Mouse (Mus musculus): ENCODE results near the gene Lyve1. TPM values are rescaled to one million over a fixed set of nuclear protein-coding genes. Genes with fewer than 3 reads are reported as not detected.

Lyve1 gene
- polyA plus RNA-seq, 1 experiment from 2014 or later = 0.30 TPM

DNA sequence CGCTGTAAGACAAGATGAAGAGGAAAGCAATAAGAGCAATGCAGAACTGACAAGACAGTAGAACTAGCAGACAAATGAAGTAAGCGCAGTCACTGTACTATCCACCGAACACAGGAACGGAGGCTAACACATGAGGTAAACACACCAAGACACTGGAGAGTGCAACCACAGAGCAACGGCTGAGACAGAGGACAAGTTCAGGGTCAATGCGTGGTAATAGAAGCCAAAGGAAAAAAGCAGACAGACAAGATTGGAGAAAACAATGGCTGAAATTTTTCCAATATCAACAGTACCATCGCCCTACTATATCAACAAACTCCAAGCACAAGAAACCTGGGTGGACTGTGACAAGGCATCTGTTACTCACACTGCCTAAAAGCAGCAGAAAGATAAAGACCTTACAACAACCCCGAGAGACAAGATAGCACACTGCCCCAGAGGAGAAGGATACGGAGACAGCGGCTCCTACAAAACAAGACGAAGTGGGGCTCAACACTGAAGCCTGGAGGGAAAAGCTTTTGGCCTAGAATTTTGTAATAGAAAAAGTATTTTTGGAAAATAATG is 44.2 kb downstream of the Lyve1 start:
- no peak overlapping the region for H3K27ac ChIP-seq
- DNase-seq (ENCODE audit: low spot score) = no peak
- peaks cover 2% of the 10 kb centered on the region; the same call in 1 of the 2 replicates for H3K4me1 ChIP-seq
- no peaks in the 10 kb centered on the region for H3K9me3 ChIP-seq (replicated peaks)
- peaks cover 19% of the 10 kb centered on the region for H3K36me3 ChIP-seq
- H3K27me3 ChIP-seq (ENCODE audit: low read depth, poor library complexity, severe bottlenecking) = no peaks in the 10 kb centered on the region
- H3K4me3 ChIP-seq = no peak overlapping the region
- 88% methylated on average over 11 of the region's 11 CpGs for WGBS

DNA sequence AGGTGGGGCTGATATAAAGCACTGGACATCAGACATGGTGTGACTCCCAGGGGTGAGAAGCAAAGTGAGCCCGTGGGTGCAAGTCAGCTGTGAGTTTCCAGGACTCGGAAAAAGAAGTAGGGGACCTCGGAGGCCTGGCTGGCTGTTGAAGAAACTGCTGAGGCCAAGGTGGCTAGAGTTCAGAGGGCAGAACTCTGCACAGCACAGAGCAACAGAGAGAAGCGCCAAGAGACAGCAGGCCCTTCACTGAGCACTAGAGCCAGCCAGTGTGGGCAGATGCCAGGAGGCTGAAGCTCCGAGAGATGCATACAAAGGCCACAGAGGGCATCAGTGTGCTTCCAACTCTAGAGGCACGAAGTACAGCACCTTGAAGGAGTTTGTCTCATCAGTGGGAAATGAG is 44.8 kb downstream of the Lyve1 start:
- H3K27me3 ChIP-seq (ENCODE audit: low read depth, poor library complexity, severe bottlenecking) = no peaks in the 10 kb centered on the region
- H3K27ac ChIP-seq = no peak overlapping the region
- no peaks in the 10 kb centered on the region for H3K9me3 ChIP-seq (replicated peaks)
- no peak for DNase-seq (ENCODE audit: low spot score)
- peaks cover 2% of the 10 kb centered on the region; the same call in 1 of the 2 replicates for H3K4me1 ChIP-seq
- H3K36me3 ChIP-seq = peaks cover 12% of the 10 kb centered on the region
- H3K4me3 ChIP-seq = no peak overlapping the region
- WGBS = 83% methylated on average over 6 of the region's 6 CpGs

DNA sequence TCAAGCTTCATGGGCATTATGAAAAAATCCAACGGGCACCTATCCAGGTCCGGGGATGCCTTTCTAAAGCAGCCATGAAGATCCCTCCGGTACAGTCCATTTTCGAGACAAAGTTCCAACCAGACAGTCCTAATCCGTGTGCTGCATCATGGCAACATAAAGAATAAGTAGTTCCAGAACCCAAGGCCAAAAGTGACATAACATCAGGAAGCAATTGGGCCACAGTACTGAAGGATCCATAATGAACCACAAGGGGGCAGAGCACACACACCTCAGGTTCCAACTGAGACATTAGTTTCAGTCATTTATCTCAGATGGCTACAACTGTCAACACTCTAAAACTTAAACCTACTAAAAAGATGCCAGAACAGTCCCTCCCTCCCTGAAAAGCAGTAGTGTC is 47.0 kb downstream of the Lyve1 start:
- WGBS = 73% methylated on average over 5 of the region's 5 CpGs

DNA sequence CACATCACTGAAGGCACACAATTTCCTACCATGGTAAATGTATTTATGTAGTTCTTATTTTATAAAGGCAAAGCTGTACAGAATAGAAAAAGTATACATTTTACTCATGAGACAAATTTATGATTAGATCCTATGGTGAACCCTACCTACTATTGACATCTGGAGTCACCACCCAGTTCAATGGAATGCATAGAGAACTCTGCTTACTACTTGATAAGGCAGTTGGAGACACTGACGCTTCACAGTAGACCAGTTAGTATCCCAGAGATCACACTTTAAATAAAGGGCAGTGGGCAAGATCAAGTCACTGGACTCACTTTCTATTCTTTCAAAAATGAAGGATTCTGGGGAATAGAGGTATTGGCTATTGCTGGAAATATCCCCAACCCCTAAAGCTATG is 49.1 kb downstream of the Lyve1 start:
- no peaks in the 10 kb centered on the region for H3K27me3 ChIP-seq (ENCODE audit: low read depth, poor library complexity, severe bottlenecking)
- peaks cover 8% of the 10 kb centered on the region for H3K36me3 ChIP-seq
- H3K27ac ChIP-seq = no peak overlapping the region
- H3K4me1 ChIP-seq = peaks cover 9% of the 10 kb centered on the region; the same call in 1 of the 2 replicates
- 91% methylated on average over 1 of the region's 1 CpGs for WGBS
- no peak overlapping the region for H3K4me3 ChIP-seq
- no peaks in the 10 kb centered on the region for H3K9me3 ChIP-seq (replicated peaks)
- DNase-seq (ENCODE audit: low spot score) = no peak

More for the DNA sequence above, 47.0 kb downstream of the Lyve1 start:
- peak; percentile 54 for DNase-seq (ENCODE audit: low spot score)
- H3K27ac ChIP-seq = no peak overlapping the region
- H3K9me3 ChIP-seq (replicated peaks) = no peaks in the 10 kb centered on the region
- H3K27me3 ChIP-seq (ENCODE audit: low read depth, poor library complexity, severe bottlenecking) = no peaks in the 10 kb centered on the region
- peaks cover 2% of the 10 kb centered on the region; the same call in 1 of the 2 replicates for H3K4me1 ChIP-seq
- H3K36me3 ChIP-seq = peaks cover 10% of the 10 kb centered on the region
- no peak overlapping the region for H3K4me3 ChIP-seq

DNA sequence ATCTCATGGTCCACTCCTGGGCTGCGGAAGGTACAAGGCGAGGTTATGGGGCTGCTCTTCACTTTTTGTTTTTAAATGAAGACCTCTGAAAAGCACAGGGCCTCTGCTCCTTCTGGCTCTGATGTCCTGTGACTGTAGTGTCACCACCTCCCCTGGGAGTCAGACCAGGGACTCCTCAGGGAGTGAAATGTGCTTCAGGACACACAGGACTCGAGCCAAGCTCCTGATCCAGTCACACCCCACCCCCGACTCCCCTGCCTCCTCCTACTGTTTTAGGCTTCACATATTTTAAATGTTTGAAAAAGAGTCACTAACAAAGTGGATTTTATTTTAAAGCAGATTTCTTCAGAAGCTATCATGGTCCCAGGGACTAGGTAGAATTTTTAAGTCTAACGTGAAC is 51.5 kb downstream of the Lyve1 start:
- Histone ChIP-seq H3K36me3 (peaks cover 8% of the 10 kb centered on the region), H3K27ac (no peak overlapping the region), H3K4me3 (no peak overlapping the region), H3K4me1 (peaks cover 10% of the 10 kb centered on the region; the same call in 1 of the 2 replicates), H3K27me3 (ENCODE audit: low read depth, poor library complexity, severe bottlenecking) (no peaks in the 10 kb centered on the region), H3K9me3 (replicated peaks) (no peaks in the 10 kb centered on the region)
- no peak for DNase-seq (ENCODE audit: low spot score)
- 87% methylated on average over 5 of the region's 5 CpGs for WGBS

DNA sequence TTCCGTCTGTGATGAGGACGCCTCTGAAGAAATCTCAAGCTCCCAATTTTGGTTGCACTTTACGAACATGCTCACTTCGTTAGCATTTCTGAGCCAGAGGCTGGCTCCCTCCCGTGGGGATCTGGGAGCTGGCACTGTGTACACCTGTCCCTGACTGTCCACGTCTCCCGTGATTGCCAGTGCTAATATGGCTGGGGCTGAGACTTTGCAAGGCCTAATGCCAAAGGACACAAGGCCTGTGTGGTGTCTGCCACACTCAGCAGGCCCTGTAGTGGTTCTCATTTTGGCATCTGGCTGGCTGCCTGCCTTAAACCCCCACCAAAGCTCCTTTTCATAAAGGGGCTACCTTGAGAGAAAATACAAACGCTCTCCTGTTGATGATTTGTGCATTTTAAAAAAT is 52.0 kb downstream of the Lyve1 start:
- peaks cover 10% of the 10 kb centered on the region; the same call in 1 of the 2 replicates for H3K4me1 ChIP-seq
- H3K4me3 ChIP-seq = no peak overlapping the region
- no peak overlapping the region for H3K27ac ChIP-seq
- WGBS = 90% methylated on average over 8 of the region's 8 CpGs
- H3K36me3 ChIP-seq = peaks cover 8% of the 10 kb centered on the region
- H3K27me3 ChIP-seq (ENCODE audit: low read depth, poor library complexity, severe bottlenecking) = no peaks in the 10 kb centered on the region
- no peaks in the 10 kb centered on the region for H3K9me3 ChIP-seq (replicated peaks)
- DNase-seq (ENCODE audit: low spot score) = no peak

DNA sequence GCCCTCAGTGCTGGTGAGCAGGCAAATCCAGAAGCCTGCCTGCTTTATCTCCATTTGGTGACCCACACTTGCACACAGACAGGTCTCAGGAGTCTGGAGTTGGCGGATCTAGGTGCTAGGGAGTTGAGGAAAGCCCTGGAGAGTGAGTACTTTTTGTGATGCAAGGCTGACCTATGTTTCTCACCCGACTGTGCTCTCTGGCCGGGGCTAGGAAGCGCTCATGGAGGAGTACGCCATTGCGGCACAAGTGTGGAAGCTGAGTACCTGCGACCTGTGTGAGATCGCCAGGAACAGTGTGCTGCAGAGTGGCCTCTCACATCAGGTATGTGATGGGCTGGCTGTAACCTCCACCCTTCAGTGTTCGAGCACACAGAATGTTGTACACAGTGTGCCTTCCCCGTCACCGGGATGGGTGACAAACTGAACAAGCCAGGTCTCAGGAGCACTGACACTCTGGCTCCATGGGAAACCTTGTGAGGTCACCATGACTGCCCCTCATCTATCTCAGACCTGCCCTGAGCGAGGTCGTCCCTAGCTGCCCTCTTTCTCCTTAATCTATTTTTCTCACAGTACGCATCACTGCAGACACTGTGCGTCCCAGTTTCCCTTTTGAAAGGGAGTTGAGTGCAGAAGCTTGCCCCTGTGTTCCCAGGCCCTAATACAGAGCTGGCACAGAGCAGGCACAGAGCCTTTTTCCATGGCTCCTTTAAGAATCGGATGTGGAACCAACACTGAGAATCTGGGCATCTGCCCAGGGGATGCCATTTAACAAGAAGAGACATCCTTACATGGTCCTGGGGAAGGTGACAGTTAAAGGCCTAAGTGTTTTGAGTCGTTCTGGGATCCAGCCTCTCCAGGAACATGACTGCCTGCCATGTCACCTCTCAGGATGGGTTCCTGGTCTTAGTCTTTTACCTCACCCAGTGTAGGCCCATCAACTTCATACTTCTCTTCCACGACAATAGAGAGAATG is 53.2 kb downstream of the Lyve1 start:
- peaks cover 8% of the 10 kb centered on the region; the same call in 1 of the 2 replicates for H3K4me1 ChIP-seq
- DNase-seq (ENCODE audit: low spot score) = no peak
- no peaks in the 10 kb centered on the region for H3K9me3 ChIP-seq (replicated peaks)
- no peak overlapping the region for H3K4me3 ChIP-seq
- H3K27ac ChIP-seq = no peak overlapping the region
- H3K36me3 ChIP-seq = peaks cover 8% of the 10 kb centered on the region
- WGBS = 87% methylated on average over 18 of the region's 18 CpGs
- H3K27me3 ChIP-seq (ENCODE audit: low read depth, poor library complexity, severe bottlenecking) = no peaks in the 10 kb centered on the region

DNA sequence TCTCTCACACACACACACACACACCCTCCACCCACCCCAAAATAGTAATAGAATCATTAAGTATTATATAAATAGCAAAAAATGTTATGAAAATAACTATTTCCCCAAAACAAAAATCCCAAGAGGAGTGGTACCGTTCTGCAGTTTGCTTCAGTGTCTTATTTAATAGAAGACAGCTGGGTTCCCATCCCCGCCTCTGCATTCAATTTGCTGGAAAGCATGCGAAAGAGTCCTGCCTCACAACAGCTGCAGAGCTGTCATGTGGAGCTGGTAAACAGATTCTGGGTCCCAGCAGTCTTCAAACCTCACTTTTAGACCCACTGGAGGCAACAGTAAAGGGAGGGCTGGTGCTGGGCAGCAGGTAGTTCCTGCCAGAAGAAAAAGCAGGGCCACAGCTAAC is 54.1 kb downstream of the Lyve1 start:
- WGBS = 30% methylated on average over 3 of the region's 3 CpGs
- Histone ChIP-seq H3K36me3 (peaks cover 8% of the 10 kb centered on the region), H3K27ac (no peak overlapping the region), H3K4me3 (no peak overlapping the region), H3K27me3 (ENCODE audit: low read depth, poor library complexity, severe bottlenecking) (no peaks in the 10 kb centered on the region), H3K4me1 (peaks cover 8% of the 10 kb centered on the region; the same call in 1 of the 2 replicates), H3K9me3 (replicated peaks) (no peaks in the 10 kb centered on the region)
- DNase-seq (ENCODE audit: low spot score) = no peak

DNA sequence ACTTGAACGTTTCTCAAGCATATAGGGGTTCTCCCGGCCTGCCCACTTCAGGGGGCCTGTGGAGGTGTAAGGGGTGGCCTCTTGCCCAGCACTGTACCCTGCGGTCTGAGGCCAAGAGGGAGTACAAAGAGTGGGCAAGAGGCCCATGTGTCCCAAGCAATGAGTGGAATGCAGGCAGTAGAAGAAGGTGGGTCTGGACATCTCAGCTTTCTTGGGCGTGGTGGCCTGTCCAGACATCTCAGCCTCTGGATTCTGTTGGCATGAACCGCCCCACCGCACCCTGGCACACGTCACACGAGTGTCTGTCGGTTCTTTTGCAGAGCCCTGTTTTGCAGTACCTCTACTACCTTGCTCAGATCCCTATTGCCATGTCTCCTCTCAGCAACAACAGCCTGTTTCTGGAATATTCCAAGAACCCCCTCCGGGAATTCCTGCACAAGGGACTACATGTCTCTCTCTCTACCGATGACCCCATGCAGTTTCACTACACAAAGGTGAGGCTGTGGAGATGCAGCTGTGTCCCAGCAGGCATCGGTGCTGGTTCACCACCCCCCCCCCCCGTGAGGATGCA is 55.5 kb downstream of the Lyve1 start:
- Histone ChIP-seq H3K4me3 (no peak overlapping the region), H3K9me3 (replicated peaks) (no peaks in the 10 kb centered on the region), H3K4me1 (peaks cover 8% of the 10 kb centered on the region; the same call in 1 of the 2 replicates), H3K27me3 (ENCODE audit: low read depth, poor library complexity, severe bottlenecking) (no peaks in the 10 kb centered on the region), H3K36me3 (peaks cover 3% of the 10 kb centered on the region), H3K27ac (no peak overlapping the region)
- 93% methylated on average over 13 of the region's 13 CpGs for WGBS
- DNase-seq (ENCODE audit: low spot score) = no peak

DNA sequence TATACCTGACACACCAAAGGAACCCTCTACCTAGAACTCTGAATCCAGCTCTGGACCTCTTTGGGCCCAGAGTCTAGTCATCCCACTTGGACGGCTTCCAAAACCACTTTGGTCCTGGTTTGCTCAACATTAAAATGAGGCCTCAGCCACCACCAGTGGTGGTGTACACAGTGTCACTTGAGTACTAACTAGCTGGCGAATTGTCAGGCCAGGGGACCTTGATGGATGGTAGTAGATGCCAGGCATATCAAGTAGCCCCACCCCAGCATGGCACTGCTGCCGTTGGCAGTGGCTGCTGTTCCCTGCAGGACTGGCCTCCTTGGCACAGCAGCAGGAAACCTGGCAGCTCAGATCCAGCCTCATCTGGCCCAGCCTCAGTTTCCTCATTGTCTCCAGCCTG is 58.8 kb downstream of the Lyve1 start:
- WGBS = 81% methylated on average over 3 of the region's 3 CpGs
- no peaks in the 10 kb centered on the region for H3K36me3 ChIP-seq
- peaks cover 3% of the 10 kb centered on the region; the same call in 1 of the 2 replicates for H3K4me1 ChIP-seq
- H3K4me3 ChIP-seq = no peak overlapping the region
- H3K27me3 ChIP-seq (ENCODE audit: low read depth, poor library complexity, severe bottlenecking) = no peaks in the 10 kb centered on the region
- H3K27ac ChIP-seq = no peak overlapping the region
- no peak for DNase-seq (ENCODE audit: low spot score)
- H3K9me3 ChIP-seq (replicated peaks) = no peaks in the 10 kb centered on the region

DNA sequence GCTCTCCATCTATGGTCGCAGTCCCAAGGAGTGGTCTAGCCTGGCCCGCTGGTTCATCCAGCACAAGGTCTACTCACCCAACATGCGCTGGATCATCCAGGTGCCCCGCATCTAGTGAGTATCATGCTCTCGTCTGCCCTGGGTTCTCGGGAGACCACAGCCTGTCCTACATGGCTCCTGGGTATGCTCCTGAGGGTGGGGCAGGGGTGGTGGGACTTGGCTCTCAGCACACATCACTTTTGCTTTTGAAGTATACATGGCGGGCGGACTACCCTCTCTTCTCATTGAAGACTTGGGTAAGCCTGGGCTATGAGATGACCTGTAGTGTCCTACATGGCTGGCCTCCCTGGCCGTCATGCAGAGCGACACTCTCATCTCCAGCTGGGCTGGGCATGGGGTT is 59.9 kb downstream of the Lyve1 start:
- Histone ChIP-seq H3K9me3 (replicated peaks) (no peaks in the 10 kb centered on the region), H3K27me3 (ENCODE audit: low read depth, poor library complexity, severe bottlenecking) (no peaks in the 10 kb centered on the region), H3K36me3 (no peaks in the 10 kb centered on the region), H3K4me3 (no peak overlapping the region), H3K27ac (no peak overlapping the region), H3K4me1 (peaks cover 7% of the 10 kb centered on the region)
- 95% methylated on average over 10 of the region's 10 CpGs for WGBS
- no peak for DNase-seq (ENCODE audit: low spot score)

DNA sequence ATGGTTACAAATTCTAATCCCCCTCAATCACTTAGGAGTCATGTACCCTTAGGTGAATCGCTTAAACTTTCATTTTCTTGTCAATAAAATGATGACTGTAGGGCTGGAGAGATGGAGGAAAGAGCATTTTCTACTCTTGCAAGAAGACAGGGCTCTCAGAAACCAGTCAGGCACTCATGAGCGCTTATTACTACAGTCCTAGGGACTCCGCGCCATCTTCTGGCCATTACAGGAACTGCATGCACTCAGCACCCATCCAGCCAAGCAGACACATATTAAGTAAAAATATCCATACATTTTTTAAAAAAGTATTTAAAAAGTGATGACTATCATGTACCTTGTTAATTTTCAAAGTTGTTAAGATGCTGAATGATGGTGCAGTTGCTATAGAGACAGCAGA is 62.0 kb downstream of the Lyve1 start:
- peak; percentile 83 for DNase-seq (ENCODE audit: low spot score)
- Histone ChIP-seq H3K4me1 (peaks cover 14% of the 10 kb centered on the region), H3K27me3 (ENCODE audit: low read depth, poor library complexity, severe bottlenecking) (no peaks in the 10 kb centered on the region), H3K36me3 (no peaks in the 10 kb centered on the region), H3K9me3 (replicated peaks) (no peaks in the 10 kb centered on the region), H3K4me3 (no peak overlapping the region), H3K27ac (no peak overlapping the region)
- 2% methylated on average over 4 of the region's 4 CpGs for WGBS
